Mouse (Mus musculus) G1E (cell line): ENCODE measurements around the gene Mrpl48. TPM values are rescaled to one million over a fixed set of nuclear protein-coding genes. Genes with fewer than 3 reads are reported as not detected.

Experiments
- ATAC-seq: 2 replicates; pipeline ENCODE4 v1.8.0; 2016; ENCODE audit warnings: mild to moderate bottlenecking; ENCODE audit not compliant: insufficient number of reproducible peaks, poor library complexity, low FRiP score, severe bottlenecking; ENCODE audit errors: extremely low read depth
- DNase-seq: peaks from one replicate; pipeline ENCODE4 v3.0.0; 2012; ENCODE audit warnings: low spot score
- H3K27me3 ChIP-seq: 2 replicates; pipeline ENCODE4 v1.6.1; 2012; ENCODE audit warnings: mild to moderate bottlenecking, low read length, inconsistent platforms; ENCODE audit not compliant: insufficient read depth
- H3K36me3 ChIP-seq: replicated peaks from 2 replicates; pipeline ENCODE3; 2012; ENCODE audit warnings: mild to moderate bottlenecking, inconsistent platforms
- H3K4me1 ChIP-seq: 2 replicates; pipeline ENCODE4 v1.6.1; 2012; ENCODE audit warnings: low read depth, low read length, inconsistent platforms, mixed read lengths; ENCODE audit not compliant: insufficient read depth
- H3K4me3 ChIP-seq: 2 replicates; pipeline ENCODE4 v1.5.1; 2012; ENCODE audit warnings: low read depth, mild to moderate bottlenecking, inconsistent platforms, low read length, moderate library complexity, mixed read lengths
- H3K9me3 ChIP-seq: replicated peaks from 2 replicates; pipeline ENCODE4 v1.6.1; 2012; ENCODE audit warnings: inconsistent platforms
- CTCF ChIP-seq: IDR thresholded peaks from 2 replicates; pipeline ENCODE4 v1.5.1; 2012; ENCODE audit warnings: low read depth, low read length, inconsistent platforms, mixed read lengths
- GATA1 ChIP-seq: IDR thresholded peaks from 2 replicates; pipeline ENCODE4 v1.6.1; 2012; ENCODE audit warnings: borderline replicate concordance, low read length, inconsistent platforms, mixed read lengths
- GATA2 ChIP-seq: IDR thresholded peaks from 2 replicates; pipeline ENCODE4 v1.6.1; 2012; ENCODE audit warnings: low read depth, low read length, inconsistent platforms, borderline replicate concordance
- POLR2AphosphoS5 ChIP-seq: IDR thresholded peaks from 2 replicates; pipeline ENCODE4 v1.6.1; 2012; ENCODE audit warnings: low read depth, low read length, inconsistent platforms; ENCODE audit not compliant: insufficient replicate concordance
- TAL1 ChIP-seq: conservative IDR thresholded peaks from 2 replicates; pipeline ENCODE4 v1.6.1; 2012; ENCODE audit warnings: low read depth, low read length, inconsistent platforms, mixed read lengths
- polyA plus RNA-seq: library from polyadenylated mRNA; stranded (reverse); fragments of >175 nt; gene quantifications from 2 replicates; pipeline ENCODE4 v1.2.3, GENCODE M21; 2012
- total RNA-seq, 2 experiments: library from RNA; stranded (forward) in 1 of 2; stranded (reverse) in 1 of 2; fragments of 200-1000 nt in 1 of 2; fragments of >200 nt in 1 of 2; fragmentation: Nextera tagmentation in 1 of 2; gene quantifications; 2 replicates each; pipeline ENCODE4 v1.2.3; 2014 to 2017

The Mrpl48 gene
- total and polyA plus RNA-seq, 3 experiments: 1.7 to 46.0 (median 19.4) TPM

- Histone ChIP-seq H3K27me3 (peaks cover 6% of the 10 kb centered on the region), H3K4me3 (no peak overlapping the region), H3K9me3 (no peaks in the 10 kb centered on the region), H3K36me3 (peaks cover 52% of the 10 kb centered on the region), H3K4me1 (0 out of 2 replicates have a peak, but pooled peaks cover 2% of the 10 kb centered on the region)
- TF ChIP-seq POLR2AphosphoS5: no peak
- DNase-seq (no peak), ATAC-seq (no peak)
Observed at GRCm38 (mm10) chr7:100547631-100548030, 60.5 kb downstream of the Mrpl48 start.

DNA sequence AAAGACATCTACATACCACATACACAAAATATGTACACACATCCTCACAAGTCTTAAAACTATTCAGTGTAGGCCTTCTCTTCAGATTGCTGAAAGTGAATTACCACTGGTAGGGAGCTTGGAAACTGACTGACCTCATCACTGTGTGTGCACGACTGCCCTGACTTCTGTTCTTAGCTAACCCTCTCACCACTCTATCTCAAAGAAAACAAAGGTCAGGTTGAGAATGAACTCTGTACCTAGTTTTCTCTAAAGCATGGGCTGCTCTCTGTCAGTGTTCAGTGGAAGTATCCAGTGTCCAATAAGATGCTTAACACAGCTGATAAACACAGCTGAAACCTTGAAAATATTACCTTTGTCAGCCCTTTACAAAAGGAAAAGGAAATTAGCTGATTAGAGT, 63.7 kb downstream of the Mrpl48 start:
- no peaks in the 10 kb centered on the region for H3K9me3 ChIP-seq
- no peak overlapping the region for H3K4me3 ChIP-seq
- no peaks in the 10 kb centered on the region for H3K4me1 ChIP-seq
- H3K27me3 ChIP-seq: peaks cover 6% of the 10 kb centered on the region
- peaks cover 37% of the 10 kb centered on the region for H3K36me3 ChIP-seq
- DNase-seq: no peak
- TF ChIP-seq GATA1: no peak
- TF ChIP-seq GATA2: no peak
- no peak for TF ChIP-seq TAL1
- TF ChIP-seq POLR2AphosphoS5: no peak
- TF ChIP-seq CTCF: no peak
- no peak for ATAC-seq

DNA sequence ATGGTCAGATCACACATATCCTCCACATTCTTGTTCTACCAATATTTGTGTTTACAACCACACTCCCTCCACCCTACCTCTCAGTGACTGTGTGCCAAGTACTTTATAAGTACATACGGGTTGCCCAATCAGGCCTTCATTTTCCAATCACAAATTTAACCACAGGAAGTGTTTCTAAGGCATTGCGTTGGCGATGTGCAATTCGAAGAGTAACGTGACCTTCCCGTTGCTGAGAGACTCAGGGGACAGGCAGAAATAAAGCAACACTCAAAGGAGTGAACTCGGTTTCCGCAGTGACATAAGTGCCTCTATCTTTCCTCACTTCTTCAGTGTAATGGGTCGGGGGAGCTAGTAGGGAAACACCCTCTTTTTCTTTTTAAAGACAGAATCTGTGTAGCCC, 68.6 kb downstream of the Mrpl48 start:
- ATAC-seq (no peak), DNase-seq (no peak)
- TF ChIP-seq TAL1: no peak
- TF ChIP-seq POLR2AphosphoS5: no peak
- no peak for TF ChIP-seq GATA1
- H3K4me3 ChIP-seq: no peak overlapping the region
- no peaks in the 10 kb centered on the region for H3K9me3 ChIP-seq
- peaks cover 16% of the 10 kb centered on the region for H3K4me1 ChIP-seq
- peaks cover 6% of the 10 kb centered on the region for H3K27me3 ChIP-seq
- H3K36me3 ChIP-seq: peaks cover 24% of the 10 kb centered on the region

DNA sequence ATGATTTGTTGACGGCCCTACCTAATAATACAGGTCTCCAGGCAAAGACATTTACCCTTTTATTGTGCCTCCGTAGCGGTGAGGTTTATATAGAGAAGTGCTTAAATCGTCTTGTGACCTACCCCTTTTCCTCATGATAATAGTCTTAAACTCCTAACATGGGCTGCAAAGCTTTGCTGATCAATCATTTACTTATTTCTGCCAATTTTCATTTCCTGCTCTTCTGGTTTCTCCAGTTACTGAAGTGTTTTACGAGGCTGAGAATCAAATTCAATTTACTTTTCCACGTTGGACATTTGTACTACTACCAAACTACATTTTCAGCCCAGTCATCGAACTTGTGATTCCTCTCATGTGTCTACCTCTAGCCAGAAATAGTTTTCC, 70.6 kb downstream of the Mrpl48 start:
- peak overlapping the region; percentile 74 for H3K4me3 ChIP-seq
- peaks cover 27% of the 10 kb centered on the region for H3K36me3 ChIP-seq
- DNase-seq (no peak), ATAC-seq (no peak)
- TF ChIP-seq TAL1: no peak
- no peak for TF ChIP-seq GATA1
- no peak for TF ChIP-seq CTCF
- no peak for TF ChIP-seq POLR2AphosphoS5
- no peak for TF ChIP-seq GATA2
- no peaks in the 10 kb centered on the region for H3K9me3 ChIP-seq
- H3K4me1 ChIP-seq: peaks cover 16% of the 10 kb centered on the region
- no peaks in the 10 kb centered on the region for H3K27me3 ChIP-seq

DNA sequence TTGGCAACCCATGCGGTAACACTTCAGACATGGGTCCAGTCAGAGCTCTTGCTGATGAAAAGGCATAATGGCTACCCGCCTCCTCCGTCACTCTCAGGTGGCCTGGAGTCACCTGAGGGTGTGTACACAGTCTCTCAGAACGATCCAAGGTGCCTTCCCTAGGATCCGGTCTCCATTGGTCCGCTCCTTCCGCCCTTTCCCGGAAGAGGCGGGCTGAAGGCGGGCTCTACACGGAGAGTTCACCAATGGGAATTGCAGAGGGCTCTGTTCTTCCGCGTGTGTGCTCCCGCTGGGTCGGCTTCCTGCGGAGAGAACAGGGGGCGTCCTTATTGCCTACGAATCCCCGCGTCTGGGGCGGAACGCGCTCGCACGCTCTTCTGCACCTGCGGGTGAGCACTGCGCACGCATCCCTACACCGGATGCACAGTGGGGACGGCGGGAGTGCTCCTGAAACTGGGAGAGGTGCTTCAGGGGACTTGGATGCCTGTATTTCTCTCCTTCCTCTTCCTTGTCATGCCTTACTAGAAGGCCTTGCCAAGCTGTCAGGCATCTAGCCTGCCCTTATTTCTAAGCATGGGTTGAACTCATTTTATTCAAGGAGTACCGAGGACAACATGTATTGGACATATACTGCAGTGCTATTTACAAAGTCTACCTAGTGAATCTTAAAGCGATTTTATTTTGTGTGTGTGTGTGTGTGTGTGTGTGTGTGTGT, 71.1 kb downstream of the Mrpl48 start, which contains the start of gene Coa4:
Coa4 (plus strand) TSS at position 268 of the 715 bp plus-strand sequence.
- Histone ChIP-seq H3K36me3 (peaks cover 27% of the 10 kb centered on the region), H3K4me3 (peak within 1 kb of the TSS; percentile 74), H3K27me3 (no peaks in the 10 kb centered on the region), H3K4me1 (peaks cover 16% of the 10 kb centered on the region), H3K9me3 (no peaks in the 10 kb centered on the region)
- TF ChIP-seq TAL1 (no peak), GATA1 (no peak), GATA2 (no peak), CTCF (no peak), POLR2AphosphoS5 (no peak)
- ATAC-seq (peak; percentile 97), DNase-seq (peak; percentile 80)

DNA sequence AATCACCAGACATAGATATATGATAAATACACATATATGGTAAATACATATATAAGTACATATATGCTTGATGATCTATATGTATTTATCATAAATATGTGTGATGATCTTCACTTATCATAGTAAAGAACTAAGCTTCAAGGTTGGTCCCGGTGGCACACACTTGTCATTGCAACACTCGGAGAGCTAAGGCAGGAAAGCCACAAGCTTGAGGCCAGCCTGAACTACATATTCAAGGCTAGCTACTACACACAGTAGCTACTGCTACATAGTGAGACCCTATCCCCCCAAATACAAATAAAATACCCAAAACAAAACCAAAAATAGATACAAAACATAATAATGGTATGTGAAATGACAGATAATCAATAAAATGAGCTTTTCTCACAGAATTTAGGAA, 72.3 kb downstream of the Mrpl48 start:
- H3K4me3 ChIP-seq: no peak overlapping the region
- ATAC-seq (no peak), DNase-seq (no peak)
- H3K36me3 ChIP-seq: peaks cover 27% of the 10 kb centered on the region
- H3K9me3 ChIP-seq: no peaks in the 10 kb centered on the region
- H3K27me3 ChIP-seq: no peaks in the 10 kb centered on the region
- no peak for TF ChIP-seq CTCF
- TF ChIP-seq POLR2AphosphoS5: no peak
- TF ChIP-seq TAL1: no peak
- no peak for TF ChIP-seq GATA1
- TF ChIP-seq GATA2: no peak
- peaks cover 16% of the 10 kb centered on the region for H3K4me1 ChIP-seq
